Mouse (Mus musculus) heart, postnatal 25 days (tissue): ENCODE measurements around the gene Gm28372. TPM values are rescaled to one million over a fixed set of nuclear protein-coding genes. Genes with fewer than 3 reads are reported as not detected.

ENCODE experiments used
- DNase-seq: peaks from one replicate; pipeline ENCODE4 v3.0.0; 2022; ENCODE audit warnings: low spot score
- intact Hi-C: fragments of 180-260 bp; cut with DNase I; formaldehyde crosslinking; loops from one replicate; pipeline ENCODE4 v1.15.1; 2025
- total RNA-seq, 2 experiments: library from RNA; stranded (reverse); gene quantifications; 2 replicates each; pipeline ENCODE4 v1.2.3; 2021

Gm28372 gene
- total RNA-seq, 2 experiments from 2014 or later = not detected

DNA sequence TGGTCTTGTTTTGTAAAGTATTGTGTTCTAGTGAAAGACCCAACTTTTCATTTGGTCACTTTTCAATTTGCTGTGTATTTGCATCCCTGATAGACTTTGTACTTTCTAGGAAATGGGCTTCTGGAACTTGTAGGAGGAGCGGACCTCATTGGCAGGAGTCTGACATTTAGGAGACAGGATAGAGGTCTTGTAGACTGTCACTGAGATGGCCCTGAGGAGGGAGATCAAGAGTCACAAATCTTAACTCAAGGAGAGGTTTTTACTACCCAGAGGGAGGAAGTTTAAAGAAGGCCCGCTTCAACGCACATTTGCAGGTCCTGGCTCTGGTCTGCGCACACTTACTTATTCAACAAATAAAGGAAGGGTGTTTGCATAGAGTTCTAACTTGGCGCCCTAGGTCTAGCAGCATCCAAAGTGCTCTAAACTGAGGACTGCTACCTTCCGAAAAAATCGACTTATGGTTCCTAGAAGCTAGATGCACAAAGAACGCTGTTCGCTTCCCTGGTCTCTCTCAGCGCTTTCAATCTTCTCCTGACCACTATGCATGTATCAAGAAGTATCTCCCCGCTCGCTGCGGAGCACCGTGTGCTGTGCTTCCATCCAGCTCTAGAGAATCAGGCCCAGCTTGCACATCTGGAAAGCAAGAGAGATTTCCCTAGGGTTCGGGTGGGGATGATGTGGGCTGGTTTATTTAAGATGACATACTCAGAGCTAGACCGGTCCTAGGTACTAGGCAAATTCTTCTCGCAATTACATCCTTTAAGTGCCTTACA is 44.2 kb downstream of the Gm28372 start:
- intact Hi-C loops = loop anchor here (5.0 kb wide), 1 partner anchor 73 kb away; no protein-coding TSS in a partner anchor

DNA sequence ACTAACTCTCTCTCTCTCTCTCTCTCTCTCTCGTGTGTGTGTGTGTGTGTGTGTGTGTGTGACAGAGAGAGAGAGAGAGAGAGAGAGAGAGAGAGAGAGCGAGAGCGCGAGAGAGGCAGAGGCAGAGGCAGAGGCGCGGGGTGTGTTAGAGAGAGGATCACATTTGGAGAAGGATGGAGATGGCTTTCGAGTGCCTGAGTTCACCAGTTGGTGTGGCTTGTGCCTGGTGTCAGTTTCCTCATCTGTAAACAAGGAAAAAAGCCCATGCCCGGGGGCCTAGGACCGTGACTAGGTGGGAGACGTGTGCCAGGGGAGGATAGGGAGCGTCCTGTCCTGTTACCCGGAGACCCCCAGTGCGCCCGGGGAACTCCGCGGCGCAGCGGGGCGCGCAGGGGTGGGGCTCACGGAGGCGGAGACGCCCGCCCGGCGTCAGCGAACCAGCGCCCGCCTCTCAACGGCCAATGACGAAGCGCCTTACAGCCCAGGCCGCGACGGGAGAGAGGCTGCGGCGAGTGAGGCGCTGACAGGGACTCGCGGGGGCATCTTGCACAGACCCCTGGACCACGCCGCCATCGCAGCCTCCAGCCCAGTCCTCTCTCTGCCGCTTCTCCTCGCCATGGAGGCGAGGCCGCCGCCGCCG is 44.9 kb downstream of the Gm28372 start, which contains the start of gene Ptpra:
Ptpra (plus strand) TSS at position 485 of the 640 bp plus-strand sequence.
- intact Hi-C loops = loop anchor here (2.0 to 5.0 kb wide), 3 partner anchors 25 to 72 kb away; partner anchors contain the start of genes Pced1a and Vps16
- peak; percentile 86 for DNase-seq

More for the DNA sequence above, 44.2 kb downstream of the Gm28372 start:
- DNase-seq = no peak

DNA sequence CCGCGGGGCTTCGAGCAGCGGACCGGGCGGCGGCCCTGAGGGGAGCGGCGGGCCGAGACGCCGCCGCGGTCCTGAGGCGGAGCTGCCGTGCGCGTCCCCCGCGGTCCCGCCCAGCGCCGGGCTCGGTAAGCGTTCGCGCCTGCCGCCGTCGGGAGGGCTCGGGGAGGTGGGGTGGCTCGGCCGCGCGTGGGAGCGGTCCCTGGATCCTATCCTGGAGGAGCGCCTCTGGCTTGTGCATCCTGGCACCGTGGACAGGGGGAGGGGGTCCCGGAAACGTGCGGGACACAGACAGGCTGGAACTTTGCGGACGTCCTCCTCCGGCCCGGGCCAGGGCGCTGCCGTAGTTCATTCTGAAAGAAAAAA is 45.4 kb downstream of the Gm28372 start:
- peak; percentile 71 for DNase-seq
- intact Hi-C loops = loop anchor here (2.0 to 5.0 kb wide), 2 partner anchors 26 to 47 kb away; partner anchors contain the start of genes Pced1a and Vps16

DNA sequence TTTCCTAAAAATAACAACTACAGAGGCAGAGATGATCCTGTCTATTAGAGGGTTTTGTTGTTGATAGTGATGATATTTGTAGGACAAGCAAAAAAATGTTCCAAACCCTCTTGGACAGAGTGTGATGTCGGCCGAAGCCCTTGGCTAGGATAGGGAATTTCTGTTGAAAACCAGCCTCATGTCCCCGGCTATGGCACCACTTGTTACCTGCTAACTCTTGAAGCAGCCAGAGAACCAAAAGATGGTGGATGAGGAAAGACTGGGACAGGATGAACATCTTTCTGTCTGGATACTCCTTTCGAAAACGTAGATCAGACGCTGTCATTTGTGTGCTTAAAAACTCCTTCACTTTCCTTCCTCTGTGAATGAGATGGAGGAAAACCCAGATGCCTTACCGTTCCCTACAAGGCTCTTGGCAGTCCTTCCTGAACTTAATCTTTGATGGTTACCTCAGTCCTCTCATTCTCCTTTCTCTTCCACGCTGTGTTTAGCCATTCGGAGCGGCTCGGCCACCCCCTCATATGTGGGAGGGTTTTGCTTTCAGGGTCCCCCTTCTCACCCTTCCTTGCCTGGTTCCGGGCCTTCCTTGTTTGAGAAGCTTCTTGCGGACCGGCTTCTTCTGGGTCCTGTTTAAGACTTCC is 46.2 kb downstream of the Gm28372 start:
- intact Hi-C loops = loop anchor here (2.0 to 5.0 kb wide), 2 partner anchors 26 to 46 kb away; partner anchors contain the start of genes Pced1a and Vps16
- no peak for DNase-seq

GRCm38 (mm10) chr2:130451727-130452090 is 46.7 kb downstream of the Gm28372 start:
- intact Hi-C loops = loop anchor here (2.0 to 5.0 kb wide), 2 partner anchors 27 to 46 kb away; partner anchors contain the start of genes Pced1a and Vps16
- DNase-seq = no peak

- intact Hi-C loops = loop anchor here (5.0 kb wide), 1 partner anchor 45 kb away; no protein-coding TSS in a partner anchor
- no peak for DNase-seq
Measured at GRCm38 (mm10) chr2:130452266-130452665, 47.2 kb downstream of the Gm28372 start.

DNA sequence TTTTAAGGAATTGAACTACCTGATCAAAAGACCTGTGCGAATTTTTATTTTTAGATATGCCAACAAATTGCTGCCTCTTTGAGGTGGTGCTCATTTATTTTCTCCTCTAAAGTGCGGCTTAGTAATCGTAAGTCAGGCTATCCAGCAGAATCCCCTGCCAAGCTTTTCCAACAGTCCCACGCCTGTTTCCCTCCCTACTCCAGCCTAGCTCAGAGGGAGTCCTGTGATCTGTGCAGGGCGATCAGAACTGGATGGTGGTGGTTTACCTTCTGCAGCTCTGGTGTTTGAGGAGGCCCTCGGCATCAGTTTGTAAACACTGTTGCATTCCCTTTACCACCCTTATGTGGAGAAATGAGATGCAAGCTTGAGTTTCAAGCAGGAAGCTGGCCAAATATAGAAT is 48.4 kb downstream of the Gm28372 start:
- no peak for DNase-seq
- intact Hi-C loops = loop anchor here (5.0 kb wide), 1 partner anchor 44 kb away; no protein-coding TSS in a partner anchor

DNA sequence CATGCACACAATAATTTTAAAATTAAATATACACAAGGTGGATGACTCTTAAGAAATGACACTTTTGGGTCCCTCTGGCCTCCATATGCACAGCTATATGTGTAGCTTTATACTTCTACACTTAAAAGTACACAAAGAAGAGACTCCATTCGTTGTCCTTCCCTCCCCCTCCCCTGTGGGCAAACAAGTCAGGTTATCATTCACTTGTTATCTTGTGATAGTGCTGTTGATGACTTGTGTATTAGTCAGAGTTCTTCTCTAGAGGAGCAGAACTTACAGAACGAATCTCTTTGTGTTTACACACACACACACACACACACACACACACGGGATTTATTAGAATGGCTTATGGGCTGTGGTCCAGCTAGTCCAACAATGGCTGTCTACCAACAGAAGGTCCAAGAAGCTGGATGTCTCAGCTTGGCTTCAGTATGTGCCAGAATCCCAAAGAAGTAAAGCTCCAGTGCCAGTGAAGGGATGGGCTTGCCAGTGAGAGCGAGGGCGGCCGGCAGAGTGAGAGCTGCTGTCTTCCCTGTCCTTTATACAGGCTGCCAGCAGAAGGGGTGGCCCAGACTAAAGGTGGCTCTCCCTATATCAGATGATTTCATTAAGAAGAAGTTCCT is 49.8 kb downstream of the Gm28372 start:
- intact Hi-C loops = loop anchor here (5.0 kb wide), 1 partner anchor 42 kb away; no protein-coding TSS in a partner anchor
- DNase-seq = no peak

Other genes with a start within 250 kb of the Gm28372 start
- 100 to 1,000 TPM; 145 to 146 TPM for gene Snrpb, start 225.8 kb upstream of the Gm28372 start, total RNA-seq
- not detected for gene Tmc2, start 210.0 kb upstream of the Gm28372 start, total RNA-seq
- gene Nop56, start 130.8 kb upstream of the Gm28372 start, total RNA-seq = 10 to 100 TPM; 32.2 to 35.8 TPM
- gene Idh3b, start 120.7 kb upstream of the Gm28372 start, total RNA-seq = 100 to 1,000 TPM; 763 to 771 TPM
- under 1 TPM; 0.31 to 0.45 TPM for gene Ebf4, start 110.1 kb upstream of the Gm28372 start, total RNA-seq
- gene Cpxm1, start 7.7 kb upstream of the Gm28372 start, total RNA-seq = 1 to 10 TPM; 3.9 to 4.2 TPM
- not detected for gene 1700020A23Rik, start within 50 bp of the Gm28372 start, total RNA-seq
- not detected for gene Tmem239, start 1.2 kb downstream of the Gm28372 start, total RNA-seq
- gene Vps16, start 19.1 kb downstream of the Gm28372 start, total RNA-seq = 10 to 100 TPM; 21.9 to 26.6 TPM
- 1 to 10 TPM; 5.2 to 5.4 TPM for gene Pced1a, start 19.5 kb downstream of the Gm28372 start, total RNA-seq
- gene Ptpra, start 45.0 kb downstream of the Gm28372 start, total RNA-seq = 10 to 100 TPM; 47.4 to 51.4 TPM
- 10 to 100 TPM; 73.0 to 73.7 TPM for gene Mrps26, start 158.5 kb downstream of the Gm28372 start, total RNA-seq
- not detected for gene Oxt, start 170.9 kb downstream of the Gm28372 start, total RNA-seq
- gene Avp, start 177.3 kb downstream of the Gm28372 start, total RNA-seq = 1 to 10 TPM; 2.1 to 2.7 TPM
- gene Fastkd5, start 224.8 kb downstream of the Gm28372 start, total RNA-seq = 1 to 10 TPM; 7.7 to 8.5 TPM
- 1 to 10 TPM; 4.0 to 4.2 TPM for gene Ubox5, start 224.8 kb downstream of the Gm28372 start, total RNA-seq
- gene Lzts3, start 237.6 kb downstream of the Gm28372 start, total RNA-seq = 1 to 10 TPM; 4.0 to 4.2 TPM